Mouse (Mus musculus) ovary, adult 10 weeks (tissue): Measurements from ENCODE around the gene Gm8212. TPM values are rescaled to one million over a fixed set of nuclear protein-coding genes. Genes with fewer than 3 reads are reported as not detected.

ENCODE experiments used
- polyA plus RNA-seq: library from polyadenylated mRNA; stranded (reverse); fragments of 350-450 nt; fragmentation: Illumina TruSeq; extraction: RNeasy Lipid Tissue Mini Kit (QIAGEN cat#74804); gene quantifications from one replicate; pipeline ENCODE4 v1.2.3, GENCODE M21; 2014

Gm8212 gene
- polyA plus RNA-seq = not detected

GRCm38 (mm10) chr14:44197361-44197760 is at the start of gene Gm8212:
TSS of gene Gm8212 (plus strand) at chr14:44197661.

GRCm38 (mm10) chr14:44213154-44213553 is 15.7 kb downstream of the Gm8212 start, which contains the start of gene 4930503E14Rik:
TSS of gene 4930503E14Rik (minus strand) at chr14:44213254.

Other genes starting within 250 kb of the Gm8212 start
- gene Ang5, start 240.6 kb upstream of the Gm8212 start, polyA plus RNA-seq = not detected
- gene Ang6, start 195.4 kb upstream of the Gm8212 start, polyA plus RNA-seq = not detected
- 25.5 TPM for gene Ear2, start 95.0 kb upstream of the Gm8212 start, polyA plus RNA-seq
- gene Gm3327, start 73.8 kb upstream of the Gm8212 start, polyA plus RNA-seq = not detected
- gene 4930503E14Rik, start 15.6 kb downstream of the Gm8212 start, polyA plus RNA-seq = not detected
- gene Gm8220, start 87.9 kb downstream of the Gm8212 start, polyA plus RNA-seq = not detected
- gene Gm5930, start 140.9 kb downstream of the Gm8212 start, polyA plus RNA-seq = not detected
- gene Gm8229, start 167.7 kb downstream of the Gm8212 start, polyA plus RNA-seq = not detected
- not detected for gene Gm3371, start 213.0 kb downstream of the Gm8212 start, polyA plus RNA-seq
- gene Gm8232, start 236.0 kb downstream of the Gm8212 start, polyA plus RNA-seq = not detected